Mouse (Mus musculus): ENCODE measurements around the gene Lce1j.
"Not testable (repeated sequence)": the region's sequence is repeated elsewhere in the genome, so short reads cannot be mapped to it uniquely, and the experiment has no call there.

The Lce1j gene

GRCm38 (mm10) chr3:92790414-92790813 lies at the start of gene Lce1j:
Lce1j (minus strand) TSS chr3:92790514.
- DNase-seq (ENCODE audit: low read depth) = no peak

DNA sequence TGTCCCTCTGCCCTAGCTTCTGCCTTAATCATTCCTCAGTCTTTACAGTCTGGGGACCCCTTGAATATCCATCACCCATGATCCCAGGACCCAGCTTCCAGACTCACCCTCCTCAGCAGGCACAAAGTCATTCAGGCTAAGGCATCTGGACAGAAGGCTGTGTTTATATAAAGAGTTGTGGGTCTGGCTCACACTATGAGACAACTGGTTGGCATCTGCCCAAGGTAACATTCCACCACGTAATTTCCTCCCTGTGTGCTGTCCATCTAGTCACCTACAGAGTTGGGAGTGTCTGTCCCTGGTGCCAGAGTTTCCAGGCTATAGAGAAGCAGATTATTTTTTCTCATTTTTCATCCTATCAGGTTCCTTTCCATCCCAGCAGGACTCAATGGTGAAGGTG lies 36.8 kb upstream of the Lce1j start, which contains the start of gene Kprp:
Kprp (minus strand) TSS at position 140 of the 400 bp plus-strand sequence.
- DNase-seq (ENCODE audit: low read depth) = no peak

GRCm38 (mm10) chr3:92825808-92826207 lies 35.5 kb upstream of the Lce1j start:
- DNase-seq (ENCODE audit: low read depth) = no peak

DNA sequence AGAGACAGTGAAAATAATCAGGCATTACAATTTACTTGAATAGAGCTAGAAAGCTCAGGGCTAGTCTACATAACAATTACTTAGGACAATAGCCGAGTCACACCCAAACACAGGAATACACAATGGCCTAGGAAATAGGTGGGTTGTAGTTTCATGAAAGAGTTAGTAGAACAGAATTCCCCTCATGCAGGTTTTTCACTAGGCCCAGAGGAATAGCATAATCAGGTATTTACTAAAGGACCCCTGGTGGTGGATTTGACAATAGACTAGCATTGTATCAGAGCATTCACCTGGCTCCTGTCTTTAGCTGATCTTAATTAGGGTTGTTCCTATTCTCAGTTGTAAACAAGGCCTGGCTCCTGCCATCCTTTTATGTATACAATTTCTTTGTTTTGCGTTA lies 25.7 kb upstream of the Lce1j start:
- not testable (repeated sequence) for DNase-seq (ENCODE audit: low read depth)

DNA sequence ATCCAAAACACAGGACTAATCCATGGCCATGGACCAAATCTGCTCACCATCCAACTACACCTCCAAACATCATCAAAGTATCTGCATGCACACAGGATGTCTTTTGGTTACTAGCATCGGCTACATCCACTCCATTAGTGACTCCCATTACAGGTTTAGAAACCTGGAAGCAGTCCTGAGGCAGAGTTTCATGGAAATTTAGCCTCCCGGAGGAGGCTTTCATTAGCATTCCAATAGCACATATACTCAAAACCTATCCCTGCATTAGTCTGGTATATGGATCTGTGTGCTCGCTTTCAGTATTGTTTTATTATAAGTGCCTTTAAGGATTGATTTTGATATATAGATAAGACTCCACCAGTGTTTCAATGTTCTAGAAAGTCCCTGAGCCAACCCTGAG lies 25.3 kb upstream of the Lce1j start:
- no peak for DNase-seq (ENCODE audit: low read depth)

DNA sequence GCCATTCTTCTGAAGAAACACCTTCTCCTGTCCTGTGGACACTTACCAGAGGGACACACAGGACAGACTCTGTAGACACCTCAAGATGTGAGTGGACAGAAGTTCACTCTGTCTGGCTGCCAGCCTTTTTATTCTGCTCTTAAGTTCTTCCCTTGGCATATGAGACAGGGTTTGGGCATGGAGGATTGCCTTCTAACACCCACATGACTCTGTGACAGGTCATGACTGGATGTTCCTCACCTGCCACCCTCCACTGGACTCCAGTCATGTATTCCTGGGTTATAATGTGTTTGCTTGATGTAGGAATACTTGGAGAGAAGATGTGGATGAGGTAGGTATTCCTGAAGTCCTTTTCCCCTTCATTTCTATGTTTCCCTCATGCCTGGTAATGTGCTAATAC lies 17.5 kb upstream of the Lce1j start, which contains the start of gene Lce1k:
Lce1k (minus strand) TSS at position 101 of the 400 bp plus-strand sequence.
- no peak for DNase-seq (ENCODE audit: low read depth)

- DNase-seq (ENCODE audit: low read depth) = no peak
Measured at GRCm38 (mm10) chr3:92778799-92779198, 11.5 kb downstream of the Lce1j start, which contains the start of gene Lce1i. Lce1i (minus strand) TSS chr3:92778899.

DNA sequence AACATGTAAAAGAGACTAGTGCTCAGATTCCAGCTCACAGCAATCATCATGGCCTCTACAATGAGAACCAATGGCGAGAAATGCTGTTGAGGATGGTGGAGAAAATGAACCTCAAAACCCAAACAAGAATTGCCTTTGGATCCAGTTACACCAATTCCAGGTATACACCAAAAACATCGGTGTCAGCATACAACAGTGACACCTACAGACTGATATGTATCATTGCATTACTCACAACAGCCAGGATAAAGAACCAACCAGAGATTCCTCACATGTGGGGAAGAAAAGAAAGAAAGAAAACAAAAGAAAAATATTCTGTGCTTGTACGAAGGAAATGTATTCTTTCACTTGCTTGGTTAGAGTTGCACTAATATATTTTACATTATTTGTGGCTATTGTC lies 18.7 kb downstream of the Lce1j start:
- DNase-seq (ENCODE audit: low read depth) = no peak

DNA sequence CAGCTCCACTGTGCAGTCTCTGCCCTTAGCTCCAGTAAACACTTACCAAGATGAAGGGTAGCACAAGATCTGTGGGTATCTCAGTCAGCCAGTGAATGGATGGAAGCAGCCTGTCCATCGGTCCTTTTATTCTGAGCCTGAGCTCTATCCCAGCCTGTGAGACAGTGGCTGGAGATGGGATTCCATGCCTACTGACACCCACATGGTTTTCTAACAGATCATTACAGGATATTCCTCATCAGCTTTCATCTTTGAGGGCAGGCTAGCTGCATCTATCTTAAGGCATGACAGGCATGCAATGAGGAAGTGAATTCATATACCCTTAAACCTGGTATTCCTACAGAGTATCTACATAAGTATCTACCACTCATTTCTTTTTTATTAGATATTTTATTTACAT lies 25.3 kb downstream of the Lce1j start, which contains the start of gene Lce1h:
Lce1h (minus strand) TSS at position 101 of the 400 bp plus-strand sequence.
- no peak for DNase-seq (ENCODE audit: low read depth)

DNA sequence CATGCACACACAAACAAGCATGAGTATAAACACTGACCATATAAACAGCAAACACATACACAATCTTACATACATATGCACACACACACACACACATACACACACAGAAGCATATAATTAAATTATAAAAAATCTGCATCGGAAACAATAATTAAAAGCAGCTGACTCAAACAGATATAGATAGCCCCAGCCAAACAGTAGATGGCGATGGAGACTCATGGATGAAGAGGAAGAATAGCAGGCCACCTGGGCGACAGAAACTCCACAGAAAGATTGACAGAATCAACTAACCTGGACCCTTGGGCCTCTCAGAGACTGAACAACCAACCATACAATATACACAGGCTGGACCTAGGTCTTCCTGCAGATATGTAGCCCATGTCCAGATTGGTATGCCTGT lies 37.1 kb downstream of the Lce1j start:
- no peak for DNase-seq (ENCODE audit: low read depth)

DNA sequence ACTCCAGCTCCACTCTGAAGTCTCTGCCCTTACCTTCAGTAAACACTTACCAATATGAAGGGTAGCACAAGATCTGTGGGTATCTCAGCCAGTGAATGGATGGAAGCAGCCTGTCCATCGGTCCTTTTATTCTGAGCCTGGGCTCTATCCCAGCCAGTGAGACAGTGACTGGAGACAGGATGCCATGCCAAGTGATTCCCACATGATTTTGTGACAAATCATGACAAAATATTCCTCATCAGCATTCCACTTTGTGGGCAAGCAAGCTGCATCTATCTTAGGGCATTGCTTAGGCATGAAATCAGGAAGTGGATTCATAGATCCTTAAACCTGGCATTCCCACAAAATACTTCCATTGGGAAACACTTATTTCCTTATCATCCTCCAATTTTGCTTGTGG lies 38.1 kb downstream of the Lce1j start, which contains the start of gene Lce1g:
Lce1g (minus strand) TSS at position 101 of the 400 bp plus-strand sequence.
- no peak for DNase-seq (ENCODE audit: low read depth)

- DNase-seq (ENCODE audit: low read depth) = no peak
Measured at GRCm38 (mm10) chr3:92738996-92739395, 51.3 kb downstream of the Lce1j start, which contains the start of gene Gm38119. Gm38119 (minus strand) TSS chr3:92739096.
